Comparison of ENCODE assay signal across 8 mouse cellular contexts in the genomic region with DNA sequence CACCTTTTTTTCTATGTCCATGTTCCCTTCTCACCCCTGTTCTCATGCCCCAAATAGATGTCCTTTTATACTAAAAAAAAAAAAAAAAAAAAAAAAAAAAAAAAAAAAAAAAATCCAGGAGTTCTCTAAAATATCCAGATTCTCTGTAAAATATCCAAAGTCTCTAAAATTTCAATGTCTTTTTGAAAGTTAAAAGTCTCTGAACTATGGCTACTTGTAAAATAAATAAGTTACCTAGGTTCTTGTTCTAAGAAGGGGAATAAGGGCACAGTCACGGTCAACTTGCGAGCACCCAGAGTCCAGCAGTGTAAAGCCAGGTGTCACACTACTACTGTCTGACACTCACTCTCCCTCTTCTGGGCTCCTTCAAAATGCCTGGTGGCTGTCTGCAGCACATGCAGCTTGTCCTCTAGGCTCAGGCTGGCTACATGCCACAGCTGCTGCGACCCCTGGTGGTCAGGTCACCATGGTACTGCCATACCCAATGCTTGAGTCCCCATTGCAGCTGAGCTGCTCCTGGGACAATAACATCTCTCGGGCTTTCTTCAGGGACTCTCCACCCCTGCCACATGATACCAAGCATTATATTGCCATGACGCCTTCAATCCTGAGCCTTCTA. TPM values are rescaled to one million over a fixed set of nuclear protein-coding genes. Genes with fewer than 3 reads are reported as not detected.
DNase-seq lines count a peak whose midpoint lies in the region; ATAC-seq and TF ChIP-seq lines count a peak whose summit lies in the region.

No protein-coding gene starts in this region.

- H3K36me3 ChIP-seq in forebrain, embryonic 10.5 days (replicated peaks) = peaks cover 95% of the 10 kb centered on the region
- H3K36me3 ChIP-seq in forebrain, embryonic 15.5 days = peaks cover 68% of the 10 kb centered on the region
- H3K36me3 ChIP-seq in hindbrain, embryonic 15.5 days = peaks cover 70% of the 10 kb centered on the region
- H3K36me3 ChIP-seq in midbrain, embryonic 11.5 days (ENCODE audit: control insufficient read depth, insufficient read depth, low read length) = peaks cover 13% of the 10 kb centered on the region

- H3K4me3 ChIP-seq in forebrain, embryonic 10.5 days = no peak overlapping the region
- no peak overlapping the region for H3K4me3 ChIP-seq in forebrain, embryonic 15.5 days
- no peak overlapping the region for H3K4me3 ChIP-seq in cerebellum, adult 2 months (replicated peaks; ENCODE audit: insufficient read depth, low read depth, low read length)
- H3K4me3 ChIP-seq in hindbrain, embryonic 15.5 days = no peak overlapping the region
- H3K4me3 ChIP-seq in midbrain, embryonic 11.5 days (ENCODE audit: low read depth, low read length) = no peak overlapping the region

- 42% methylated on average over 5 of the region's 5 CpGs for WGBS in forebrain, embryonic 10.5 days
- WGBS in forebrain, embryonic 15.5 days = 48% methylated on average over 5 of the region's 5 CpGs
- 41% methylated on average over 5 of the region's 5 CpGs for WGBS in cerebellum, adult 2 months
- 35% methylated on average over 5 of the region's 5 CpGs for WGBS in hindbrain, embryonic 15.5 days
- WGBS in midbrain, embryonic 11.5 days = 47% methylated on average over 5 of the region's 5 CpGs

- TF ChIP-seq CTCF in cerebellum, adult 2 months (IDR thresholded peaks at IDR 0.05; ENCODE audit: borderline replicate concordance, insufficient read depth, low read depth, low read length) = peak; percentile 56

- no peaks in the 10 kb centered on the region for H3K4me1 ChIP-seq in forebrain, embryonic 10.5 days
- no peaks in the 10 kb centered on the region for H3K4me1 ChIP-seq in forebrain, embryonic 15.5 days
- H3K4me1 ChIP-seq in cerebellum, adult 2 months (ENCODE audit: control insufficient read depth, insufficient read depth, low read length) = no peaks in the 10 kb centered on the region
- H3K4me1 ChIP-seq in hindbrain, embryonic 15.5 days (replicated peaks) = no peaks in the 10 kb centered on the region
- H3K4me1 ChIP-seq in midbrain, embryonic 11.5 days (ENCODE audit: control insufficient read depth, insufficient read depth, low read length) = no peaks in the 10 kb centered on the region

- TF ChIP-seq POLR2A in cerebellum, adult 2 months (IDR thresholded peaks at IDR 0.05; ENCODE audit: borderline replicate concordance, insufficient read depth, low read length) = no peak

- peak; percentile 80 for DNase-seq in forebrain, embryonic 10.5 days (ENCODE audit: extremely low spot score, low spot score)
- DNase-seq in cerebellum, adult 2 months = peak; percentile 24 to 53
- DNase-seq in gastrocnemius, adult 18-20 months (ENCODE audit: low spot score) = peak; percentile 64
- peak; percentile 68 to 75 for DNase-seq in left cerebral cortex, postnatal 14 days (ENCODE audit: low spot score in 2 of 2)
- DNase-seq in midbrain, embryonic 11.5 days (ENCODE audit: low spot score, missing footprints) = peak; percentile 94
- DNase-seq in spleen, postnatal 4 days (ENCODE audit: low spot score in 2 of 2) = peak; percentile 83 to 93

- H3K9me3 ChIP-seq in forebrain, embryonic 10.5 days = peaks cover 5% of the 10 kb centered on the region
- H3K9me3 ChIP-seq in forebrain, embryonic 15.5 days = no peaks in the 10 kb centered on the region
- no peaks in the 10 kb centered on the region for H3K9me3 ChIP-seq in hindbrain, embryonic 15.5 days
- no peaks in the 10 kb centered on the region for H3K9me3 ChIP-seq in midbrain, embryonic 11.5 days (ENCODE audit: control insufficient read depth, low read length)

- intact Hi-C loops in left cerebral cortex, postnatal 14 days (cut with DNase I) = no loop called here

- H3K4me2 ChIP-seq in forebrain, embryonic 15.5 days (replicated peaks) = no peak overlapping the region
- no peak overlapping the region for H3K4me2 ChIP-seq in hindbrain, embryonic 15.5 days
- H3K4me2 ChIP-seq in midbrain, embryonic 11.5 days = no peak overlapping the region

- ATAC-seq in forebrain, embryonic 15.5 days (replicated peaks) = no peak
- 0 out of 2 replicates have a peak, but pooled peaks have one; percentile 59 for ATAC-seq in hindbrain, embryonic 15.5 days (ENCODE audit: low FRiP score, low read depth)
- peak; percentile 83 for ATAC-seq in midbrain, embryonic 11.5 days (ENCODE audit: low FRiP score)

- no peak overlapping the region for H3K27ac ChIP-seq in forebrain, embryonic 10.5 days
- no peak overlapping the region for H3K27ac ChIP-seq in forebrain, embryonic 15.5 days (replicated peaks)
- H3K27ac ChIP-seq in cerebellum, adult 2 months (ENCODE audit: insufficient read depth, low read length) = no peak overlapping the region
- no peak overlapping the region for H3K27ac ChIP-seq in hindbrain, embryonic 15.5 days (replicated peaks)
- no peak overlapping the region for H3K27ac ChIP-seq in midbrain, embryonic 11.5 days (ENCODE audit: low read depth, low read length)

- H3K9ac ChIP-seq in forebrain, embryonic 15.5 days (replicated peaks) = no peak overlapping the region
- H3K9ac ChIP-seq in hindbrain, embryonic 15.5 days = no peak overlapping the region
- H3K9ac ChIP-seq in midbrain, embryonic 11.5 days (ENCODE audit: low read length) = no peak overlapping the region

- H3K27me3 ChIP-seq in forebrain, embryonic 10.5 days (ENCODE audit: poor library complexity, severe bottlenecking) = no peaks in the 10 kb centered on the region
- no peaks in the 10 kb centered on the region for H3K27me3 ChIP-seq in forebrain, embryonic 15.5 days
- no peaks in the 10 kb centered on the region for H3K27me3 ChIP-seq in cerebellum, adult 2 months (ENCODE audit: control insufficient read depth, insufficient read depth, low read length)
- no peaks in the 10 kb centered on the region for H3K27me3 ChIP-seq in hindbrain, embryonic 15.5 days
- no peaks in the 10 kb centered on the region for H3K27me3 ChIP-seq in midbrain, embryonic 11.5 days (ENCODE audit: control insufficient read depth, insufficient read depth, low read length)

RNA-seq across cellular contexts. Expression of a gene that starts 18.3 kb away (rescaled TPM):
- 63.1 and 63.5 TPM in 2 replicates for polyA plus RNA-seq in forebrain, embryonic 10.5 days (2016; fragmentation: Nextera tagmentation; extraction: Ambion mirVana)
- 37.5 and 44.7 TPM in 2 replicates for polyA plus RNA-seq in forebrain, embryonic 15.5 days (2015; fragmentation: Nextera tagmentation; extraction: Ambion mirVana)
- polyA plus RNA-seq in cerebellum, adult 2 months (2012; rRNA removed) = 30.5 and 32.2 TPM in 2 replicates
- total RNA-seq in gastrocnemius, adult 18-20 months (2021) = 1 to 10 TPM; 6.5 to 9.8 TPM
- 37.0 and 39.8 TPM in 2 replicates for polyA plus RNA-seq in hindbrain, embryonic 15.5 days (2015; fragmentation: Nextera tagmentation; extraction: Ambion mirVana)
- total RNA-seq in left cerebral cortex, postnatal 14 days (2021) = 10 to 100 TPM; 48.9 to 56.0 TPM
- 43.7 and 47.4 TPM in 2 replicates for polyA plus RNA-seq in midbrain, embryonic 11.5 days (2014; fragmentation: Nextera tagmentation; extraction: Ambion mirVana)

RNA-seq across cellular contexts. Expression of a gene that starts 44.2 kb away (rescaled TPM):
- 11.5 and 12.1 TPM in 2 replicates for polyA plus RNA-seq in forebrain, embryonic 10.5 days (2016; fragmentation: Nextera tagmentation; extraction: Ambion mirVana)
- polyA plus RNA-seq in forebrain, embryonic 15.5 days (2015; fragmentation: Nextera tagmentation; extraction: Ambion mirVana) = 6.7 and 7.1 TPM in 2 replicates
- 3.7 and 4.2 TPM in 2 replicates for polyA plus RNA-seq in cerebellum, adult 2 months (2012; rRNA removed)
- 1 to 10 TPM; 3.8 to 3.9 TPM for total RNA-seq in gastrocnemius, adult 18-20 months (2021)
- 5.9 and 6.1 TPM in 2 replicates for polyA plus RNA-seq in hindbrain, embryonic 15.5 days (2015; fragmentation: Nextera tagmentation; extraction: Ambion mirVana)
- 1 to 10 TPM; 2.7 to 4.2 TPM for total RNA-seq in left cerebral cortex, postnatal 14 days (2021)
- 5.7 and 6.1 TPM in 2 replicates for polyA plus RNA-seq in midbrain, embryonic 11.5 days (2014; fragmentation: Nextera tagmentation; extraction: Ambion mirVana)

RNA-seq across cellular contexts. Expression of a gene that starts 44.3 kb away (rescaled TPM):
- polyA plus RNA-seq in forebrain, embryonic 10.5 days (2016; fragmentation: Nextera tagmentation; extraction: Ambion mirVana) = 74.8 and 81.7 TPM in 2 replicates
- polyA plus RNA-seq in forebrain, embryonic 15.5 days (2015; fragmentation: Nextera tagmentation; extraction: Ambion mirVana) = 67.5 and 72.5 TPM in 2 replicates
- polyA plus RNA-seq in cerebellum, adult 2 months (2012; rRNA removed) = 51.5 and 54.4 TPM in 2 replicates
- 10 to 100 TPM; 16.9 to 18.4 TPM for total RNA-seq in gastrocnemius, adult 18-20 months (2021)
- 54.8 and 61.9 TPM in 2 replicates for polyA plus RNA-seq in hindbrain, embryonic 15.5 days (2015; fragmentation: Nextera tagmentation; extraction: Ambion mirVana)
- 10 to 100 TPM; 50.4 to 57.9 TPM for total RNA-seq in left cerebral cortex, postnatal 14 days (2021)
- polyA plus RNA-seq in midbrain, embryonic 11.5 days (2014; fragmentation: Nextera tagmentation; extraction: Ambion mirVana) = 66.8 and 68.6 TPM in 2 replicates

RNA-seq across cellular contexts. Expression of a gene that starts 49.0 kb away (rescaled TPM):
- not detected in 2 replicates for polyA plus RNA-seq in forebrain, embryonic 10.5 days (2016; fragmentation: Nextera tagmentation; extraction: Ambion mirVana)
- not detected in 2 replicates for polyA plus RNA-seq in forebrain, embryonic 15.5 days (2015; fragmentation: Nextera tagmentation; extraction: Ambion mirVana)
- 0.44 and 0.64 TPM in 2 replicates for polyA plus RNA-seq in cerebellum, adult 2 months (2012; rRNA removed)
- total RNA-seq in gastrocnemius, adult 18-20 months (2021) = not detected
- 0.14 TPM in 1 of 2 replicates, not detected in the other for polyA plus RNA-seq in hindbrain, embryonic 15.5 days (2015; fragmentation: Nextera tagmentation; extraction: Ambion mirVana)
- total RNA-seq in left cerebral cortex, postnatal 14 days (2021) = not detected
- polyA plus RNA-seq in midbrain, embryonic 11.5 days (2014; fragmentation: Nextera tagmentation; extraction: Ambion mirVana) = not detected in 2 replicates

Comparison
In these comparisons a context has a peak if more than half of its experiments do, and no peak if none do; other contexts are left out.
1. DNase-seq: peak in every context shown above with its lines; median percentile 94 in midbrain, embryonic 11.5 days; 88 in spleen, postnatal 4 days; 80 in forebrain, embryonic 10.5 days; 72 in left cerebral cortex, postnatal 14 days; 64 in gastrocnemius, adult 18-20 months; 38 in cerebellum, adult 2 months.